Mouse (Mus musculus) megakaryocyte progenitor cell, adult 5-6 weeks (primary cell): ENCODE data around the gene Reck. TPM values are rescaled to one million over a fixed set of nuclear protein-coding genes. Genes with fewer than 3 reads are reported as not detected.

ENCODE experiments used
- ATAC-seq: replicated peaks from 2 replicates; pipeline ENCODE4 v1.8.0; 2016; ENCODE audit warnings: mild to moderate bottlenecking, moderate TSS enrichment, inconsistent platforms; ENCODE audit not compliant: poor library complexity
- total RNA-seq, 2 experiments: library from RNA; stranded (forward) in 1 of 2; stranded (reverse) in 1 of 2; fragments of 157-497, 149-512 nt in 1 of 2; fragments of 200-1000 nt in 1 of 2; gene quantifications; 2 replicates each; pipeline versions ENCODE4 v1.2.3 to v1.2.4; 2015 to 2017

Gene Reck
- total RNA-seq, 2 experiments from 2014 or later, result 1.8 to 4.4 TPM

DNA sequence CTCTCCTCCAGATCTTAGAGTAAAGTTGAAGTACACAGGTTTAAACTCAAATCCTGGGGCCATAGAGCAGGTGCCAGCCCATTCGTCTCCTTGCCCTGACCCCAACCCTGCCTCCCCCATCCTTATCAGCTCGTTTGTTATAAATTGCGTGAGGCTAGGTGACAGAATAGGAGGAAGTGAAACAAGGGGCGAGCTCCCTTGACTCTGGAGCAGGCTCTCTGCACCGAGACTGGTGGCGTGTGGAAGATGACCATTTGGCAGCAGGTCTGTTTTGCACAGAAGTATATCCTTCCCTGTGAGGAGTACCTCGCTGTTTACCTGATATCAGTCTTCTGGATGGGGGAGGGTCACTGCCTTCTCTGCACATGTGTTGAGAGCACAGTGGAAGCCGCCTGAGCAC lies 23.9 kb downstream of the Reck start:
- ATAC-seq, result peak; percentile 66

- 0 out of 2 replicates have a peak, but pooled peaks have one; percentile 38 for ATAC-seq
Measured at GRCm38 (mm10) chr4:43903690-43904089, 28.4 kb downstream of the Reck start.

DNA sequence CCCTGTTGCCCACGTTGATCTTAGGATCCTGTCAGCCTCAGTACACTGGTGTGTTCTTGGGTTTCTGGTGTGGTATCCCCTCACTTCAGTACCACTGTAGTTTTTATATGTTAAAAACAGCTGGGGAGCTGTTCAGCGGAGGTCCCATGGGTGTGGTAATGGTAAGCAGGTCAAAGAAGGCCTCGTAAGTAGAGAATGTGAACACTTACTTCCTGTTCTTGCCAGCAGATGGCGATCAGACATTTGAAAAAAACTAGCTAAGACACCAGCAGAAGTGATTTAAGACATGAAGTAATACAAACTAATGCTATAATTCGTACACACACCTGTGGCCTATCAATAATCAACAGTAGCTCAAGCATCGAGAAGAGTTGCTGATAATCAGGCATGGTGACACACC lies 31.1 kb downstream of the Reck start:
- peak; percentile 91 for ATAC-seq

- ATAC-seq, result no peak
Measured at GRCm38 (mm10) chr4:43918221-43918620, 42.9 kb downstream of the Reck start.

DNA sequence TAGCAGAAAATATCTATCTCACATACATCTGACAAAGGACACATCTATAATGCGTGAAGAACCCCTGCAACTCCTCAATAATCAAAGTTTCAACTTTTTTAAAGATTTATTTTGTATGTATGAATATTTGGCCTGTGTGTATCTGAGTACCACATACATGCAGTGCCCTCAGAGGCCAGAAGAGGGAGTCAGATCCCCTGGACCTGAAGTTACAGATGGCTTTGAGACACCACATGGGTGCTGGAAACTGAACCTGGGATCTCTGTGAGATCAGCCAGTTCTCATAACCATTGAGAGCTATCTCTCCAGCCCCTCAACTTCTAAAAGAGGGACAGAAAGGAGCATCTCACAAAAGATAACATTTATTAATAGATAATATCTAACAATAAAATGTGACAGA lies 45.3 kb downstream of the Reck start:
- no peak for ATAC-seq

- ATAC-seq, result no peak
Measured at GRCm38 (mm10) chr4:43925125-43925524, 49.8 kb downstream of the Reck start.

DNA sequence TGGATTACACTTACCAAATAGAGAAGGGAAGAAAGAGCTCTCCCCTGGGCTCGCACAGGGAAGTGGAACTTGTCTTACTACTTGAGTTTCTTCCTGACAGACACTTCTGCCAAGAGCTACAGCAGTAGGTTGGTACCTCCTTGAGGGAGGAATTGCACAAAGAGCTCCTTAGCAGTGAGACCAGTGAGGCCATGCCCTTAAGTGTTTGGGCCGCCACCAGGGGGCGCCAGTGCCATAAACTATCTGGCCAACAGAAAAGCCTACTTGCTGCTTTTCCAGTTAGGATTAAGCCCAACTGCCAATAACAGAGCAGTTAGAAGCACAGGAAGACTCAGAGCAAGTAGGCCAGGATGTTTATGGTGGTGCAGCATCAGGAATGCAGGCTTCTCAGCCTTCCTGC lies 50.4 kb downstream of the Reck start:
- peak; percentile 95 for ATAC-seq

- ATAC-seq, result peak; percentile 85
Measured at GRCm38 (mm10) chr4:43927826-43928225, 52.5 kb downstream of the Reck start.

- peak; percentile 38 for ATAC-seq
Measured at GRCm38 (mm10) chr4:43931877-43932276, 56.5 kb downstream of the Reck start.

DNA sequence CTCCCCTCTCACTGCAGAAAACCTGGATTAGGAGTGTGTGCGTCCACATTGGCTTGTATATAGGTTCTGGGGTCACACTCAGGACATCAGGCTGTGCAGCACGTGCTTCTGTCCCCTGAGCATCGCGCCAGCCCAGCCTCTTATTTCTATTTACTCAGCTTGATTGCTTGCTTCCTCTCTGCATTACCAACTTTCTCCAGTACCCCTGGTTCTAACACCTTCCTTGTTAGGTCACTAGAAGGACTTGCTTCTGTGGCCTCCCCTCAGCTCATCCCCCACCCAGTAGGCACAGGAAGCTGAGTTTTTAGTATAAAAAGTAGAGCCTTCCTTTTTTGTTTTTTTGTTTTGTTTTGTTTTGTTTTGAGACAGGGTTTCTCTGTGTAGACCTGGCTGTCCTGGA lies 60.9 kb downstream of the Reck start:
- ATAC-seq, result no peak

- peak; percentile 89 for ATAC-seq
Measured at GRCm38 (mm10) chr4:43936749-43937674, 61.7 kb downstream of the Reck start.

GRCm38 (mm10) chr4:43941315-43941714 lies 66.0 kb downstream of the Reck start:
- ATAC-seq, result no peak

GRCm38 (mm10) chr4:43942421-43942820 lies 67.1 kb downstream of the Reck start:
- ATAC-seq, result no peak

- ATAC-seq, result no peak
Measured at GRCm38 (mm10) chr4:43947571-43947970, 72.2 kb downstream of the Reck start.

DNA sequence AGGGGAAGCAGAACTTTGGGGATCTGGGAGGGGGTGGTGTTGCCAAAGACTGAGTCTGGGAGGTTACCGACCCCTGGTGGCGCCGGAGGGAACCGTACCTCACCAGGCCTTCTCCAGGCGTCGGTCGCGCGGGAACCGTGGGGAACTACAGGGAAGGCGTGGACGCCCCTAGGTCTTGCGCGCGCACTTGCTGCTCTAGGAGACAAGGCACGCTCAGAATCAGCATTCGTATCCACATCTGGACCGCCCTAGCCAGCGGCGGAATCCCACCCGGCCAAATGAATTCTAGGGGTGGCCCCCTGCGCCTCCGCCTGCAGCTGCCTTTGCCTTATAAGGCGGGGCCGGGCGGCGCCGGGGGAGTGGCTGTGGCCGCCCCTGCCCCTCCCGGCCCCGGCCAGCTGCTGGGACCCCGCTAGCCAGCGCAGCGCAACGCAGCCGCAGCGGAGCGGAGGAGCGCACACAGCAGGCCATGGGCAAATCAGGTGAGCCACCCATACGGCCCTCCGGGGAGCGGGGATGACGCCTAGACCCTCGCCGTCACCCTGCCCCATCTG lies 82.0 kb downstream of the Reck start, which contains the start of gene Glipr2:
TSS of gene Glipr2 (plus strand) at position 110 of the 554 bp plus-strand sequence.
- ATAC-seq, result peak; percentile 89

DNA sequence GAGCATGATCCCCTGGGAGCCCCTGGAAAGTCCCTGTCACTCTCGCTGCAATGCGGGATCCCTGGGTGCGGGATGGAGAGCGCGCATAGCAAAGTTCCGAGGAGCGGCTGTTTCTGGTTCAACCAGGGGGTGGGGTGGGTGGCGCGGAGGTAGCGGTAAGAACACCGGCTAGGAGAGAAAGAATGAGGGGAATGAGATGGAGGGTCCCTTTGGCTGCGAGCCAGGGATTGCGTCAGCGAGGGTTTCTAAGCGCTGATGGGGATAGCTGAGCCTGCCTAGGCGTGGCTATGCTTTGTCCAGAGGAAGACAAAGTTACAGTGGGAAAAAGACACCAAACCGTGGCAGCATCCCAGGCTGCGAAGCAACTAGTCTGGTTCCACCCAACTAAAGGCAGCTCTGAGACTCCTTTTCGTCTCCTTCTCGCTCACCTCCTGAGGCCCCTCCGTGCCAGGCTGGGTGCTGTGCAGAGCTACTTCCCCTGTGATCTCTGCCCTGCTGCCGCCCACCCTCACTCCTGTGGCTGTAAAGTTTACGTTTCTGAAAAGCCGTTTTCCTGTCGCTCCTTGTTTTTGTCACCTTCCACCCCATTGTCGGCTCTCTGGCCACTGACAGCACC lies 82.6 kb downstream of the Reck start:
- no peak; the same call in 1 of the 2 replicates for ATAC-seq

DNA sequence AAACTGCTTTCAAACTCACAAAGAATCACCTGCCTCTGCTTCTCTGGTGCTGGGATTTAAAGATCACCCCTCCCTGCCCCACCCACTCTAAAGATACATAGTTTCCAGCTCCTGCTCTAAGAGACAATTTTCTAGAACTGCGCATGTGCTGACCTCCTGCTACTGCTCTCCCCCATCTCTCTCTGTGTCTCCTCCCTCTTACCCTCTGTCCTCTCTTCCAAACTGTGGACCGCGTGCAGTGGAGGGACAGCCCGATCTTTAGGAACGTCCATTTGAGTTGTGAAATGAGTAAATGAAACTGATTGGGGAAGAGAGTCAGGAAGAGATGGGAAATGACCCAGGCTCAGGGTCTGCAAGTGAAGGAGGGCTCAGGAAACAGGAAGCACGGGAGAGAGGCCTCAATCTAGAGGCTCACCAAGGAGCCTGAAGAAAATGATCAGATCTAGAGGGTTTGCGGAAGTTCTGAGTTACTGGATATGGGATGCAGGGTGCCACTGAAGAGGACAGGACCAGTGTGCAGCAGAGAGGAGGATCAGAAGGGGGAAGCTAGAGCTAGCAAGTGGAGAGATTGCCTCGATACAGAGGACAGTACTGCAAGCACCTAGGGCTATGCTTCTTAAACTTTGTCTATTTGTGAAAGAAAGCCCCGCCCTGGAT lies 84.3 kb downstream of the Reck start:
- peak; percentile 20 for ATAC-seq

DNA sequence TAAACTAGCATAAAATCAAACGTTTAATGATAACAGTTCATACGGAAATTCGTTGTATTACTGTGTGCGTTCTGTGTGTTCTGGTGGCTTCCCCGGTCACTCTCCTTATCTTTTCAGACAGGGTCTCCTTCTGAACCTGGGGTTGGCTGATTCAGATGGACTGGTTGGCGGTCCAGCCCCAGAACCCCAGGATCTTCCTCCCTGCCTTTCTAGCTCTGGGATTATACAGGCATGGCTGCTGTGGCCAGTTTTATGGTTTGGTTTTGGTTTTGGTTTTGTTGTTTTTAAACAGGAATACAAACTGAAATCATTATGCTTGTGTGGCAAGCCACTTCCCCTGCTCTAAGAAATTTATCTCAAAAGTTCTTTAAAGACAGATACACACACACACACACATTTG lies 84.9 kb downstream of the Reck start:
- peak; percentile 4; the same call in 1 of the 2 replicates for ATAC-seq

- ATAC-seq, result peak; percentile 65
Measured at GRCm38 (mm10) chr4:43964326-43964833, 89.0 kb downstream of the Reck start.

GRCm38 (mm10) chr4:43964951-43965684 lies 89.8 kb downstream of the Reck start:
- no peak for ATAC-seq
